Mouse (Mus musculus): ENCODE measurements around the gene Cfap43.

GRCm38 (mm10) chr19:47934146-47934545, 15.1 kb upstream of the Cfap43 start:
- TF ChIP-seq CTCF (IDR thresholded peaks at IDR 0.05; ENCODE audit: extremely low read depth, insufficient read depth, low read length) = no peak
- no peak for TF ChIP-seq POLR2A (IDR thresholded peaks at IDR 0.05; ENCODE audit: extremely low read depth, insufficient read depth, low read length)

Measured in cortical plate, adult 2 months (tissue).